Mouse (Mus musculus) naive thymus-derived CD4-positive, alpha-beta T cell, adult 5 months (primary cell): ENCODE data around the gene Catsper2. TPM values are rescaled to one million over a fixed set of nuclear protein-coding genes. Genes with fewer than 3 reads are reported as not detected.

Source experiments
- polyA plus RNA-seq: library from polyadenylated mRNA; unstranded; fragments of 100-300 nt; shearing (Covaris generic); gene quantifications from one replicate; pipeline ENCODE4 v1.2.1, GENCODE M21; 2017

The Catsper2 gene
- polyA plus RNA-seq: 1.5 TPM

GRCm38 (mm10) chr2:121413387-121414042, at the start of gene Catsper2, which contains the start of gene Pdia3:
TSS of gene Catsper2 (minus strand) at chr2:121413792.
TSS of gene Pdia3 (plus strand) at chr2:121413775.

DNA sequence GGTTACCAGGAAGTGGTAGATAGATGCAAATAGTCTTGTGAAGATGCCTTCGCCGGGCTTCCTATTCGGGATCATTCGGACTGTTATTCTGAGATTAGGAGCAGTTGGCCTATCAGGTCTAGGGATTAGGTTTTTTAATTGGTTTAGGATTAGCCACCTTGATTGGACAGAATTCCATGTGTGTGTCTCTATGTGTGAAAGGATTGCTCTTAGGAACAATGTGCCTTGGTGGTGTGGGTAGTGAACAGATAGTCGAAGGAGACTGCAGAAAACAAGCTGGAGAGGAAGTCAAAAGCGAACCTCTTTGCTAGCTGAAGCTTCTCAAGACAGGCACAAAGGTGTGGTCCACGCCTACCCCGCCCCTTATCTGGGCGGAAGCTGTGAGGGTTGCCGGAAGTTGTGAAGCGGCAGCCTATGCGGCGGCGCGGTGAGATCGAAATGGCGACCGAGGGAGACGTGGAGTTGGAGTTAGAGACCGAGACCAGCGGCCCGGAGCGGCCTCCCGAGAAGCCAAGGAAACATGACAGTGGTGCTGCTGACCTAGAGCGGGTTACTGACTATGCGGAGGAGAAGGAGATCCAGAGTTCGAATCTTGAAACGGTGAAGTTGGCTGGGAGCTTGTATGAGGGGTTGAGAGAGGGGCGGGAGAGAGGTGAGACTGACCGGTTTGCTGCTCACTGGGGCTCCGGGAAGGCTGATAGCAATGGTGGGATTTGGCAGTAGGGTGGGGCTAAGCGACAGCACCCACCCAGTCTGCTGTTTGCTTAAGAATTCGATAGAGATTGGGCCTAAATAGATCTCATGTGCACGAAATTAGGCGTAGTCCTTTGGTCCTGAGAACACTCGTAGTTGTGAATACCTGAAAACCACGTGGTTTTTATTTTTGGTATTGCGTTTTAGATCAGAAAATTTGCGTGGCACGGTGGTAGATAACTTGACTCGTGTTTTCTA, 43.4 kb upstream of the Catsper2 start, which contains the start of gene Serinc4:
Gene Serinc4, minus strand, starts transcription at position 90 of the 951 bp plus-strand sequence.

GRCm38 (mm10) chr2:121452990-121453389, 39.4 kb upstream of the Catsper2 start, which contains the start of gene Hypk:
TSS of gene Hypk (plus strand) at chr2:121453290.

GRCm38 (mm10) chr2:121448739-121449535, 35.3 kb upstream of the Catsper2 start, which contains the start of gene Serf2:
TSS of gene Serf2 (plus strand) at chr2:121449195.

GRCm38 (mm10) chr2:121444178-121444577, 30.6 kb upstream of the Catsper2 start, which contains the start of gene Ell3:
TSS of gene Ell3 (minus strand) at chr2:121444278.

GRCm38 (mm10) chr2:121386961-121387575, 26.5 kb downstream of the Catsper2 start, which contains the start of gene Strc:
TSS of gene Strc (minus strand) at chr2:121387168.

DNA sequence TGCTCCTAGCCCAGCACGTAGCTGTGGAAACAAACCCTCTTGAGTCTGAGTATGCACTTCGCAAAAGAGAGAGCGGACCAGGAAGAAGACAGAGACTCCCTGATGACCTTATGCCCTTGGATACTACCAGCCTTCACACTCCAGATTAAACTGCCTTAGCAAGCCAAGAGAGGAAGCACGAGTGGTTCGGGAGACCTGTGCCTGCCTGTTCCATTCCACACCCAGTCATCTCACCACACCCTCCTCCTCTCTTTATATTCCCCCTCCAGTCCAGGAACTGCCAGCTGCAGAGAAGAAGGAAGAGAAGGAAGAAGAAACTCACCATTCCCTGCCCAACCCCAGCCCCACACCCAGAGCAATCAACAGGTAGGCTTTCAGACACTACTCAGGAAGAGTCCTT, 56.1 kb downstream of the Catsper2 start, which contains the start of gene Ckmt1:
Gene Ckmt1, plus strand, starts transcription at position 221 of the 400 bp plus-strand sequence.

DNA sequence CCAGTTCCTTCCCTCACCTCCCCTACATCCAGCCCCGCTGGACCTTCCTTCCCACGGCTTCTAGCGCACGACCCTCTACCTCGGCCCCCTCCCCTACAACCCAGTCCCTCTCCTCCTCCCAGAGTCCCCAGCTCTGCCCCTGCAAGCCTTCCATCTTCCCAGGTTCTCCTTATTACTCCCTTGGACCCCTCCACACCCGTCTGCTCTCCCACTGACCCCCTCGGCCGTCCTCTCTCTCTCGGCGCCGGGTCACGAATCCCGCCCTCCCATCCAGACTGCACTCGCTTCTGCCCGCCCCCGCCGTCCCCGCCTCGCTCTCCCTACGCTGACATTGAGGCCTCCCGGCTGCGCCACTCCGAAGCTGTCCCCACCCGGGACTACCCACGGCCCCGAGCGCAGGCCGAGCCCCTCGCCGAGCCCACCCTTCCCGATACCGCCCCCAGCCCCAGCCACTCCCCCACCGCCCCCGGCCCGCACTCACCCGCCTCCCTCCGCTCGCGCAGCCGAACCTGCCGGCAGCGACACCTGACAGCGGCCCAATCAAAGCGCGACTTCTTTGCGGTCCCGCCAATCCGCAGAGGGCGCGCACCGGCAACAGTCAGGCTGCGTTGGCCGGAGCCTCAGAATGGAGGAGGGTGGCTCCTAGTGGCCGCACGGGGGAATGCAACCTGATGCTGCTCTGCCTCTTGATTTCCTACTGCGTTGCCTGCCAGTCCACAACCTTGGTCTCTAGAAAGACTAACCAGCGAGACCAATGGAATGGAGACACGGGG, 58.6 kb downstream of the Catsper2 start, which contains the start of gene Ppip5k1:
Gene Ppip5k1, minus strand, starts transcription at position 577 of the 773 bp plus-strand sequence.

Other genes starting within 250 kb of the Catsper2 start
- 65.0 TPM for gene Tubgcp4, start 243.1 kb downstream of the Catsper2 start, polyA plus RNA-seq
- gene Zscan29, start 242.7 kb downstream of the Catsper2 start, polyA plus RNA-seq: 25.3 TPM
- gene Trp53bp1, start 142.4 kb downstream of the Catsper2 start, polyA plus RNA-seq: 53.6 TPM
- gene Map1a, start 124.2 kb downstream of the Catsper2 start, polyA plus RNA-seq: 0.05 TPM
- 8.7 TPM for gene Ppip5k1, start 58.4 kb downstream of the Catsper2 start, polyA plus RNA-seq
- gene Ckmt1, start 56.1 kb downstream of the Catsper2 start, polyA plus RNA-seq: 0.37 TPM
- 0.17 TPM for gene Strc, start 26.6 kb downstream of the Catsper2 start, polyA plus RNA-seq
- gene Pdia3, start within 50 bp of the Catsper2 start, polyA plus RNA-seq: 415 TPM
- 0.16 TPM for gene Ell3, start 30.5 kb upstream of the Catsper2 start, polyA plus RNA-seq
- 372 TPM for gene Serf2, start 35.4 kb upstream of the Catsper2 start, polyA plus RNA-seq
- 119 TPM for gene Hypk, start 39.5 kb upstream of the Catsper2 start, polyA plus RNA-seq
- 0.98 TPM for gene Serinc4, start 43.0 kb upstream of the Catsper2 start, polyA plus RNA-seq
- 134 TPM for gene Mfap1b, start 60.3 kb upstream of the Catsper2 start, polyA plus RNA-seq
- gene Mfap1a, start 92.9 kb upstream of the Catsper2 start, polyA plus RNA-seq: 36.0 TPM
- 6.1 TPM for gene Wdr76, start 92.9 kb upstream of the Catsper2 start, polyA plus RNA-seq